Mouse (Mus musculus) embryo, embryonic 10 days (tissue): ENCODE measurements at regions not wholly inside any gene's neighbourhood (a gene's known extent, or its start where the extent isn't known, plus 50 kb on each side); places are given as distances from the start of the nearest gene placed in this dataset.
A peak's percentile ranks its signal among the peaks of the same experiment; 100 is the strongest.

Experiments
- DNase-seq: peaks from one replicate; pipeline ENCODE4 v3.0.0-alpha.2; 2015; ENCODE audit warnings: low spot score

GRCm38 (mm10) chr3:143806940-143807339 lies 398.1 kb downstream of the Lmo4 start:
- DNase-seq: no peak

GRCm38 (mm10) chr3:143797850-143798249 lies 407.2 kb downstream of the Lmo4 start:
- peak; percentile 14 for DNase-seq

GRCm38 (mm10) chr3:143790905-143791304 lies 414.1 kb downstream of the Lmo4 start:
- no peak for DNase-seq

GRCm38 (mm10) chr3:143789932-143790570 lies 415.0 kb downstream of the Lmo4 start:
- no peak for DNase-seq

GRCm38 (mm10) chr3:143786889-143787288 lies 418.1 kb downstream of the Lmo4 start:
- DNase-seq: no peak

- DNase-seq: no peak
Measured at GRCm38 (mm10) chr3:143784353-143784791, 420.6 kb downstream of the Lmo4 start.

GRCm38 (mm10) chr3:143778161-143778560 lies 426.9 kb downstream of the Lmo4 start:
- DNase-seq: no peak

- no peak for DNase-seq
Measured at GRCm38 (mm10) chr3:143759337-143759736, 445.7 kb downstream of the Lmo4 start.

- no peak for DNase-seq
Measured at GRCm38 (mm10) chr3:143753197-143753596, 451.8 kb downstream of the Lmo4 start.

- DNase-seq: no peak
Measured at GRCm38 (mm10) chr3:143752660-143753059, 452.4 kb downstream of the Lmo4 start.

GRCm38 (mm10) chr3:143750128-143750527 lies 454.9 kb downstream of the Lmo4 start:
- DNase-seq: no peak

GRCm38 (mm10) chr3:143743649-143744048 lies 461.4 kb downstream of the Lmo4 start:
- no peak for DNase-seq

- DNase-seq: peak; percentile 18
Measured at GRCm38 (mm10) chr3:143742786-143743571, 462.0 kb downstream of the Lmo4 start.

- DNase-seq: no peak
Measured at GRCm38 (mm10) chr3:143738676-143739075, 466.3 kb downstream of the Lmo4 start.

- no peak for DNase-seq
Measured at GRCm38 (mm10) chr3:143737844-143738243, 467.2 kb downstream of the Lmo4 start.

GRCm38 (mm10) chr3:143736651-143737398 lies 468.2 kb downstream of the Lmo4 start:
- DNase-seq: no peak

GRCm38 (mm10) chr3:143734791-143735190 lies 470.2 kb downstream of the Lmo4 start:
- no peak for DNase-seq

- no peak for DNase-seq
Measured at GRCm38 (mm10) chr3:143732966-143733725, 471.9 kb downstream of the Lmo4 start.

- DNase-seq: no peak
Measured at GRCm38 (mm10) chr3:143729473-143730076, 475.4 kb downstream of the Lmo4 start.

- no peak for DNase-seq
Measured at GRCm38 (mm10) chr3:143722571-143722970, 482.4 kb downstream of the Lmo4 start.

GRCm38 (mm10) chr3:143722082-143722481 lies 482.9 kb downstream of the Lmo4 start:
- DNase-seq: no peak

GRCm38 (mm10) chr3:143713183-143713582 lies 491.8 kb downstream of the Lmo4 start:
- no peak for DNase-seq
